Mouse (Mus musculus) lung, postnatal 0 days (tissue): ENCODE measurements at regions not wholly inside any gene's neighbourhood (a gene's known extent, or its start where the extent isn't known, plus 50 kb on each side); places are given as distances from the start of the nearest gene placed in this dataset.

Experiments
- ATAC-seq: fragments of 200-750 bp; cut with Nextera tagmentation; 2 replicates; pipeline ENCODE4 v1.8.0; 2017; ENCODE audit warnings: moderate library complexity
- DNase-seq: peaks from one replicate; pipeline ENCODE4 v3.0.0-alpha.2; 2016; ENCODE audit warnings: low spot score
- H3K27ac ChIP-seq: fragments of 300-500 bp; sonication (generic); 2 replicates; pipeline ENCODE4 v1.5.1; 2014; ENCODE audit warnings: antibody characterized with exemption, mild to moderate bottlenecking, low read length, mixed read lengths
- H3K27me3 ChIP-seq: fragments of 300-500 bp; sonication (generic); replicated peaks from 2 replicates; pipeline ENCODE4 v1.6.1; 2014; ENCODE audit warnings: low read length, mixed read lengths; ENCODE audit not compliant: insufficient read depth
- H3K36me3 ChIP-seq: fragments of 300-500 bp; sonication (generic); 2 replicates; pipeline ENCODE4 v1.6.1; 2014; ENCODE audit warnings: low read length, mixed read lengths; ENCODE audit not compliant: insufficient read depth
- H3K4me1 ChIP-seq: fragments of 300-500 bp; sonication (generic); 2 replicates; pipeline ENCODE4 v1.6.1; 2014; ENCODE audit warnings: antibody characterized with exemption, low read depth, low read length, mixed read lengths; ENCODE audit not compliant: insufficient read depth
- H3K4me2 ChIP-seq: fragments of 300-500 bp; sonication (generic); replicated peaks from 2 replicates; pipeline ENCODE4 v1.6.1; 2014; ENCODE audit warnings: low read depth, mild to moderate bottlenecking, low read length, moderate library complexity, mixed read lengths
- H3K4me3 ChIP-seq: fragments of 300-500 bp; sonication (generic); 2 replicates; pipeline ENCODE4 v1.5.1; 2014; ENCODE audit warnings: low read depth, low read length
- H3K9ac ChIP-seq: fragments of 300-500 bp; sonication (generic); replicated peaks from 2 replicates; pipeline ENCODE4 v1.6.1; 2014; ENCODE audit warnings: low read depth, mild to moderate bottlenecking
- H3K9me3 ChIP-seq: fragments of 300-500 bp; sonication (generic); 2 replicates; pipeline ENCODE4 v1.6.1; 2016; ENCODE audit warnings: low read length, mixed read lengths
- CTCF ChIP-seq: IDR thresholded peaks from 2 replicates; pipeline ENCODE4 v1.5.1; 2016; ENCODE audit warnings: antibody characterized with exemption, mild to moderate bottlenecking
- EP300 ChIP-seq: IDR thresholded peaks from 2 replicates; pipeline ENCODE4 v1.6.1; 2016; ENCODE audit warnings: antibody characterized with exemption, mild to moderate bottlenecking, control low read depth
- WGBS: fragments of 180-500 bp; shearing (Covaris S2); extraction: QIAGEN DNeasy Blood & Tissue Kit; methylation state at CpG from one replicate; pipeline ENCODE4 v1.1.7; 2014; 5-methylcytosine and 5-hydroxymethylcytosine counted together

GRCm38 (mm10) chr10:122183025-122183424, 85.9 kb upstream of the Rxylt1 start:
- H3K27me3 ChIP-seq: no peaks in the 10 kb centered on the region
- peak; percentile 72 for DNase-seq

GRCm38 (mm10) chr10:122149038-122149437, 51.9 kb upstream of the Rxylt1 start:
- ATAC-seq (peak; percentile 85), DNase-seq (peak; percentile 57)
- H3K27me3 ChIP-seq: no peaks in the 10 kb centered on the region
- no peaks in the 10 kb centered on the region for H3K36me3 ChIP-seq
- H3K9me3 ChIP-seq: no peaks in the 10 kb centered on the region
- H3K4me2 ChIP-seq: no peak overlapping the region
- no peak for TF ChIP-seq CTCF
- TF ChIP-seq EP300: peak; percentile 41
- no peaks in the 10 kb centered on the region for H3K4me1 ChIP-seq
- no peak overlapping the region for H3K4me3 ChIP-seq
- H3K9ac ChIP-seq: no peak overlapping the region
- WGBS: 52% methylated on average over 12 of the region's 12 CpGs
- H3K27ac ChIP-seq: no peak overlapping the region

More at GRCm38 (mm10) chr10:122183025-122183424, 85.9 kb upstream of the Rxylt1 start:
- no peak for ATAC-seq
- Histone ChIP-seq H3K27ac (no peak overlapping the region), H3K36me3 (no peaks in the 10 kb centered on the region), H3K4me2 (no peak overlapping the region), H3K4me1 (no peaks in the 10 kb centered on the region), H3K9ac (no peak overlapping the region), H3K4me3 (no peak overlapping the region), H3K9me3 (no peaks in the 10 kb centered on the region)
- 20% methylated on average over 4 of the region's 4 CpGs for WGBS
- TF ChIP-seq CTCF (peak; percentile 79), EP300 (no peak)

- WGBS: 69% methylated on average over 4 of the region's 4 CpGs
- no peak for DNase-seq
- Histone ChIP-seq H3K4me1 (no peaks in the 10 kb centered on the region), H3K4me2 (no peak overlapping the region), H3K9ac (no peak overlapping the region), H3K4me3 (no peak overlapping the region), H3K27me3 (no peaks in the 10 kb centered on the region), H3K9me3 (no peaks in the 10 kb centered on the region), H3K36me3 (no peaks in the 10 kb centered on the region), H3K27ac (no peak overlapping the region)
- ATAC-seq: no peak
- no peak for TF ChIP-seq CTCF
- TF ChIP-seq EP300: no peak
Measured at GRCm38 (mm10) chr10:122148609-122149008, 51.4 kb upstream of the Rxylt1 start.
